Mouse (Mus musculus): Measurements from ENCODE around the gene Vps29.
A peak's percentile ranks its signal among the peaks of the same experiment; 100 is the strongest.

The Vps29 gene

DNA sequence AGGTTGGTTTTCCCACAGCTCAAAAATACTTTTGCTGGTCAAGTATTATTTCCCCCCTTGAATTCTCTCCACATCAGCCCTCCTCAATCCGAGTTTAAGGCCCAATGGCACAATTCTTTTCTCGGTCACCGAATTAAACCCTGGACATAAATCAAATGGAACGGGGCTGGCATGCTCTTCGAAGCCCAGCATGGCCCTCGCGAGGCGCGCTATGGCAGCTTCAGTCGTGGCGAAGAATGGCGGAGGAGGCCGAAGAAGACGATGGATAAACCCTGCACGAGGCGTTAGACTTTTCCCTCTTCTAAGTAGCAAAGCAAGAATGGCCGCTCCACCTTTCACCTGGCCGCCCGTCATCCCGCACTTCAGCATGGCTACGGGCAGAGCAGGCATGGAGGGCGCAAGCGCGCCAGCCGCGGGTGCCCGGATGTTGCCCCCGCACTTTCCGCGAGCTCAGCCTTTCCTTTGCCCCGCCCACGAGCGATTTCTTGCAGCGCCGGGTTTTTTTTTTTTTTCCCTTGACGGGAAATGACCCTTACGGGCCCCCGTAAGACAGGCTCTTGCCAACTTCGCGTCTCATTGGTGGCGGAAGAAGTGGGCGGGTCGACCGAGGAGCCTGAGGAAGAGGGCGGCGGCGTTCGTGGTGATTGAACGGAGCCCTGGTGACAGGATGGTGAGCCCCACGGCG, at the start of gene Vps29, which contains the start of gene Rad9b:
Gene Vps29, plus strand, starts transcription at position 563 of the 685 bp plus-strand sequence.
Gene Rad9b, minus strand, starts transcription at position 427 of the 685 bp plus-strand sequence.
- peak; percentile 98 for DNase-seq

GRCm38 (mm10) chr5:122304541-122304940, 49.6 kb upstream of the Vps29 start:
- DNase-seq = no peak

- DNase-seq = no peak
Measured at GRCm38 (mm10) chr5:122305472-122305871, 48.7 kb upstream of the Vps29 start.

- DNase-seq = no peak
Measured at GRCm38 (mm10) chr5:122306536-122306935, 47.6 kb upstream of the Vps29 start.

GRCm38 (mm10) chr5:122310699-122311098, 43.5 kb upstream of the Vps29 start:
- no peak for DNase-seq

DNA sequence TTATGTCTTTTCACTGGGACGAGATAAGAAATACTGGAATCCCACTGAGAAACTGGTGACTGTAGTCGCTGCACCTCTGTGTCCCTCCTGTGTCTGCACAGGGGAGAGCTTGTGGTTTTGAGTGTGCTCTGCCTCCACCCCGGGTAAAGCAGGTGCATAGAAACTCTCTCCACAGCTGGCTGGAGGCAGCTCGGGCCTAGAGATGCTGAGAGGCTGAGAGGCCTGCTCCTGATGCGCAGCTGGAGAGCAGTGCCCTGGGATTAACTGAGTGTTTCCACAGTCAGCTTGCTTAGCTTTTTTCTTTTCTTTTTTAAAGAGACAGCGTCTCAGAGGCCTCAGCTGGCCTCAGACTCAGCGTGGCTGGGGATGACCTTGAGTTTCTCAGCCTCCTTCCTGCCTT, 42.5 kb upstream of the Vps29 start:
- DNase-seq = no peak

GRCm38 (mm10) chr5:122312346-122312745, 41.8 kb upstream of the Vps29 start:
- DNase-seq = no peak

DNA sequence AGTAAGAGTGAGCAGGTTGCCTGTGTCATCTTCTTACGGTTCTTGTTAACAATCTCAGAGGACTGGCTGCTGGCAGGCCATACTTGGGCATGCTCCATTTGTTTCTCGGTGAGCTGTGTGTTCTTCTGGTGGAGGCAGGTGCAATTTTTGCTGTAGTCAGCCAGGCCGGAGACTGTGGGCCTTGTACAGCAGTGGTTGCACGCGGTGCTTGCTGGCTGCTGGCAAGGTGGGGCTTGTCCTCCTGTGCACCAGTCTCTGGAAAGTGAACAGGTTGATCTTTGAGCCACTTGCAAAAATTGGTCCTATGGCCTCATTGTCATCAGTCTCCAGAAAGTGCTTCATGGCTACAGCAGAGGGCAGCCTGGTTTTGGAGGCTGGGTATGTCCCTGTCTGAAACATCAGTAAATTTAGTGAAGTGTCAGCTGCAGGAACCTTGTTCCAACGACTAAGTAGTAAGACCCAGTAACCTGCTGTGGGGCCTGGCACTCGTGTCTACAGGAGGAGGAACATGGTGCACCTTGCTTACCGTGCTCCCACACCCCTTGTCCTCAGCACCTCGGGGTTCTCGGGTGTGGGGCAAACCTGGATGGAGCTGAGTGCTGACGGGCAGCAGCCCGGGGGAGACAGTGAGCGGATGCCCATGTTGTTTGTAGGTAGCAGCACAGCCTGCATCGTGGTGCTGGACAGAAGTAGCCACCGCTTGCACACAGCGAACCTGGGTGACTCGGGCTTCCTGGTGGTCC, 41.1 kb upstream of the Vps29 start:
- no peak for DNase-seq

GRCm38 (mm10) chr5:122314966-122315667, 39.1 kb upstream of the Vps29 start:
- DNase-seq = peak; percentile 95

- peak; percentile 69 for DNase-seq
Measured at GRCm38 (mm10) chr5:122317329-122318045, 36.7 kb upstream of the Vps29 start.

DNA sequence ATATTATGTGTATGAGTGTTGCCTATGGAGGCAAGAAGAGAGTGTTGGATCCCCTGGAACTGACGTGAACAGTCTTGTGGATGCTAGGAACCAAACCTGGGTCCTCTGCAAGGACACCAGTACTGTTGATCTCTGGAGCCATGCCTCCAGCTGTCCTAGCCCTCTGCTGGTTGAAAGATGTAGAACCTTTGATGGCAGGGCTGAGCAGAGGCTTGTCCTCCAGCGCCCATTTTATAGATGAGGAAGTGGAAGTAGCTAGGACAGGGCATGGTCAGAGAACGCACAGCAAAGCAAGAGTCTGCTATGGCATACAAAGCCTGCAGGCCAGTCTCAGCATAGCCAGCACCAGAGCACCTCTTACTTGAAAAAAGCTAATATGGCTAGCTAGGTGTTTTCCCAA, 36.1 kb upstream of the Vps29 start:
- DNase-seq = peak; percentile 52

DNA sequence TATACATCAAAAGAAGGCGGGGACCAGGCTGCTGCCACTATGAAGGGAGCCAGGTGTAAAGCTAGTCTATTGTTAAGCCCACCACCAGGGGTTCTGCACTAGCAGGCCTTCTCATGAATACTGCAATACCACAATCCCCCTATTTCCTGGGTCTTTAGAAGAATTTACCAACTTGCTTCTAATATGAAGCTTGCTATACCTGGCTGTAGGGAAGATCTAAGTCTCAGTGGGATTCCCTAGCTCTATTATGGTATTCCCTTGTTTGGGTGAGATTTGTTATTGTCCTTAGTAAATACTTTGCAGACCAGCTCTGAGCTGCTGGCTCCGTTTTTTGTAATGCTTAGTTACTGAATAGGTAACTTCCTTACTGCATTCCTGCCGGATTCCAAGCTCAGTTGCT, 35.2 kb upstream of the Vps29 start:
- peak; percentile 25 for DNase-seq

DNA sequence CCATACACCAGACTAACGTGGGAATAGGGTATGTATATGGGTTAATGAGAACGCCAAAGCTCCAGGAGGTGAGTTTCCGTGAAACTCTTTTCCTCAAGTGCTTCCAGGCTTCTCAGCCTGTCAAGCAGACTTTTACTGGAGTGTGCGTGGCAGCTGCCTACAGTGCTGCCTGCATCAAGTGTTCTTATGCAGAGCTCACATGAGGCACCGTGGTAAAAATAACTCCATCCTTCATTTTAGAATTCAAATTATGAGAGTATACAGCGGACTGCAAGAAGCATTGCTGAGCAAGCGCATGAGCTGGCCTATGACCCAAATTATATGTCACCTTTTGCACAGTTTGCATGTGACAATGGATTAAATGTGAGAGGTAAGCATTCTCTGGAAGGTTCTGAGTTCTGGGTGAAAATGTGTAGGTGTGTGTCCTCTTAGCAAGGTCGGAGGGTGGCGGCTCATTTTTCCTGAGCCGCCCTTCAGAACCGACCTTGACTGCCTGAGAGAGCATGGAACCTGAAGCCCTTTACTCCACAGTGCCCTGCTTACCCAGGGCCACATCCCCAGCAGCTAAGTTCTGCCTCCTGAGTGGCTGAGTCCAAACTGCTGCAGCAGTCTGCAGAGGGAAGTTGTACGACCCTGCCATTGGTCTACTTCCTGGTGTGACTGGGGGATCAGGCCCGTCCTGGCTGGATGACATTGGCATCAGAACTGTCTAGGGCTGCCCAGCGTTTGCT, 34.5 kb upstream of the Vps29 start:
- DNase-seq = peak; percentile 23

- DNase-seq = peak; percentile 18
Measured at GRCm38 (mm10) chr5:122320205-122320781, 33.9 kb upstream of the Vps29 start.

- peak; percentile 25 for DNase-seq
Measured at GRCm38 (mm10) chr5:122323523-122323922, 30.6 kb upstream of the Vps29 start.

DNA sequence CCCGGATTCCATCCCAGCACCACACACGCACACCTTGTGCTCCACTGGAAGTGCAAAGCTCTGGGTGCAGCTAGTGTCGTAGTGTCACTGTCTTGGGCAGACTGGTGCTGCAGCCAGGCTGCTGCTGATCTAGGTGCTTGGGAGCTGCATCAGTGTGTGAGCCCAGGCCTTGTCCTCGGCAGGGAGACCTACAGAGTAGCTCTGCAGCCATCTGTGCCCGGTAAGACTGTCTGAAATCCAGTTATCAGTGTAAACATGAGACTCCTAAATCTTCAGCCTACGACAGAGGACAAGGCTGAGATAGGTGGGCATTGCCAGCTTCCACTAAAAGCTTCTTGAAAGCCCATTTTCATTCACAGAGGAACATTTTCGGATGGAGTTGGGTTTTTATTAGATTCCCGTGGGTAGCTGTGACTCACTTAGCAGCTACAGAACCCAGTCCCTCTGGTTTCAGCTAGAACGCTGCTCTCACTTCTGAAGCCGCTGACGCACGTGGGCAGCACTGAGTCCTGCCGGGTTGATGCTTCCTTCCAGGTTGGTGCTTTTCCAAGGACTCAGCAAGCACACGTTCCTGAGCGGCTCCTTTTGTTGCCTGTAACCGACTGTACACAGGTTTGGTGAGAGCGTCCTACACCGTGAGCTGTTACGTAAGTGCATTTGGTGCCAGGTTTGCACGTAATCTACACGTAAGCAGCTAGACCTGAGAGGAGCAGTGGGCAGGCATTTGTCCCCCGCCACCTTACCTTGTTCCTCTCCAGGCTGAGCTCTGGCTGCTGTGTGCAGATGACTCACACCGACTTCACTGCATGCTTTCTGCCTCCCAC, 29.3 kb upstream of the Vps29 start:
- DNase-seq = peak; percentile 95

- no peak for DNase-seq
Measured at GRCm38 (mm10) chr5:122325477-122325876, 28.7 kb upstream of the Vps29 start.

DNA sequence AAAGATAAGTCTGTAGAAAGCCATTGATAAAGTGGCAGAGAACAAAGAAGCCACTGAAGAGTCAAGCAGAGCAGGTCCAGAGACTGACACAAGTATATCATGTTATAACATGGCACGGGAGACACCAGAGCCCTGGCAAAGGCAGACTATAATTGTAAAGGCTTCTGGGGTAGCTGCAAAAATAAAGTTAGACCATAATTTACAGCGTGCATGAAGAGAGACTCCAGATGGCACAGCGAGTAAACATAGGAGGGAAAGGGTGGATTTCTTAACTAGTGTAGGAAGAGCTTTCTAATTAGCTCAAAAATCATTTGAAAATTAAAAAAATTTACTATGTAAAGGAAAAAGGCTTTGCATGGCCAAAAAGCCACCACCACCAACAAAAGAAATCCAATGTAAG, 26.9 kb upstream of the Vps29 start:
- no peak for DNase-seq

DNA sequence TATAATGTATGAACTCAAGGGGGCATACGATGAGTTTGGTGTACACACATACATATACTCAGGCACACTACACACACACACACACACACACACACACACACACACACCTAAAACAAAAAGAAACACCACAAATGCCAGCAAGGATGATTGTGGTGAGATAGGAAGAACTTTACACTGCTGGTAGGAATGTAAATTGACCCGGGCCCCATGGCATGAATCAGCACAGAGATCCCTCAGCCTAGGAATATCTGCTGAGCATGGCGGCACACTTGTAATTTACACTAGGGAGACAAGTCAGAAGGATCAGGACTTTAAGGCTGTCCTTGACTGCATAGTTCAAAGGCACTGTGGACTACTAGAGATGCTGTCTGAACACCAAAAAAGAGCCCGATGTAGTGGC, 23.9 kb upstream of the Vps29 start:
- no peak for DNase-seq

GRCm38 (mm10) chr5:122334682-122335081, 19.5 kb upstream of the Vps29 start:
- no peak for DNase-seq

Measured in cerebellum, adult 9-10 months (tissue).